Comparison of ENCODE assay signal across 11 mouse cellular contexts in genomic region chr17:84313494-84313893, GRCm38 (mm10).
A peak's percentile ranks its signal among the peaks of the same experiment; 100 is the strongest.
DNase-seq lines count a peak whose midpoint lies in the region; ATAC-seq lines count a peak whose summit lies in the region.
"Had no signal": no experiment of that assay in that cellular context is flagged by ENCODE, and none has a peak within 500 bp of the region (broad histone marks: within the 10 kb centered on the region; RNA-seq: fewer than 3 reads in every experiment).

No protein-coding gene starts in this region.

- intact Hi-C loops in left cerebral cortex, postnatal 4 days (cut with DNase I): no loop called here

- ATAC-seq in neutrophil, adult 5-6 weeks (ENCODE audit: extremely low read depth, insufficient number of reproducible peaks, low FRiP score, poor library complexity, severe bottlenecking): peak; percentile 99
- ATAC-seq: intestine, embryonic 15.5 days had no signal

- peak; percentile 60 for DNase-seq in spleen, postnatal 36 days (ENCODE audit: low spot score in 2 of 2)
- DNase-seq in spleen, postnatal 10 days (ENCODE audit: low spot score in 2 of 2): no peak
- DNase-seq in T-cell, adult 2 months (ENCODE audit: low spot score): peak; percentile 90
- DNase-seq in left cerebral cortex, postnatal 4 days: no peak
- no peak for DNase-seq in adrenal gland, postnatal 10 days
- DNase-seq in adrenal gland, adult 2 months: no peak
- DNase-seq: cerebellum, postnatal 10 days; heart, postnatal 36 days; kidney, postnatal 14 days had no signal

Comparison
In these comparisons a context has a peak if more than half of its experiments do, and no peak if none do; other contexts are left out.
1. DNase-seq: peak in spleen, postnatal 36 days (2 of 2) and T-cell, adult 2 months (single experiment); none in spleen, postnatal 10 days (0 of 2), left cerebral cortex, postnatal 4 days (single experiment), adrenal gland, postnatal 10 days (single experiment) and adrenal gland, adult 2 months (single experiment).